Mouse (Mus musculus) megakaryocyte, embryonic 14.5 days (primary cell): ENCODE results near the gene Dnaic2. TPM values are rescaled to one million over a fixed set of nuclear protein-coding genes. Genes with fewer than 3 reads are reported as not detected.

Experiments used
- H3K27me3 ChIP-seq: replicated peaks from 2 replicates; pipeline ENCODE3; 2012; ENCODE audit warnings: inconsistent platforms
- H3K36me3 ChIP-seq: replicated peaks from 2 replicates; pipeline ENCODE3; 2012; ENCODE audit warnings: low read length, inconsistent platforms, mixed read lengths
- H3K4me1 ChIP-seq: 2 replicates; pipeline ENCODE4 v1.6.1; 2012; ENCODE audit warnings: inconsistent platforms
- H3K4me3 ChIP-seq: replicated peaks from 2 replicates; pipeline ENCODE3; 2012; ENCODE audit warnings: moderate library complexity, mild to moderate bottlenecking, inconsistent platforms
- H3K9me3 ChIP-seq: 2 replicates; pipeline ENCODE4 v1.6.1; 2012; ENCODE audit warnings: inconsistent platforms
- FLI1 ChIP-seq: IDR thresholded peaks from 2 replicates; pipeline ENCODE4 v1.6.1; 2012; ENCODE audit warnings: low read length, inconsistent platforms, mixed read lengths
- GATA1 ChIP-seq: IDR thresholded peaks from 3 replicates; pipeline ENCODE4 v1.6.1; 2012; ENCODE audit warnings: mixed read lengths, low read length, inconsistent platforms, borderline replicate concordance
- polyA plus RNA-seq: library from polyadenylated mRNA; stranded (reverse); fragments of >175 nt; gene quantifications from 2 replicates; pipeline ENCODE4 v1.2.3, GENCODE M21; 2012; ENCODE audit warnings: low replicate concordance; ENCODE audit not compliant: insufficient read depth

The Dnaic2 gene
- polyA plus RNA-seq, 1 experiment, result not detected

- peaks cover 92% of the 10 kb centered on the region for H3K27me3 ChIP-seq
- no peaks in the 10 kb centered on the region for H3K36me3 ChIP-seq
- peaks cover 52% of the 10 kb centered on the region for H3K4me1 ChIP-seq
- TF ChIP-seq GATA1, result no peak
- TF ChIP-seq FLI1, result no peak
- no peak overlapping the region for H3K4me3 ChIP-seq
- H3K9me3 ChIP-seq, result no peaks in the 10 kb centered on the region
Measured at GRCm38 (mm10) chr11:114794691-114795090, 67.5 kb downstream of the Dnaic2 start.

- Histone ChIP-seq H3K27me3 (peaks cover 86% of the 10 kb centered on the region), H3K9me3 (no peaks in the 10 kb centered on the region), H3K4me3 (peak overlapping the region; percentile 85), H3K36me3 (no peaks in the 10 kb centered on the region), H3K4me1 (peaks cover 49% of the 10 kb centered on the region)
- no peak for TF ChIP-seq FLI1
- TF ChIP-seq GATA1, result no peak
Measured at GRCm38 (mm10) chr11:114795231-114795746, 68.1 kb downstream of the Dnaic2 start.

GRCm38 (mm10) chr11:114795848-114796322 lies 68.7 kb downstream of the Dnaic2 start, which contains the start of gene Btbd17:
Gene Btbd17 (minus strand): TSS chr11:114795945.
- Histone ChIP-seq H3K4me3 (peak within 1 kb of the TSS; percentile 85), H3K4me1 (peaks cover 52% of the 10 kb centered on the region), H3K27me3 (peaks cover 83% of the 10 kb centered on the region), H3K9me3 (no peaks in the 10 kb centered on the region), H3K36me3 (no peaks in the 10 kb centered on the region)
- TF ChIP-seq FLI1 (no peak), GATA1 (no peak)

GRCm38 (mm10) chr11:114797176-114797575 lies 70.0 kb downstream of the Dnaic2 start:
- TF ChIP-seq GATA1 (no peak), FLI1 (no peak)
- peaks cover 7% of the 10 kb centered on the region for H3K9me3 ChIP-seq
- no peaks in the 10 kb centered on the region for H3K36me3 ChIP-seq
- peaks cover 81% of the 10 kb centered on the region for H3K27me3 ChIP-seq
- H3K4me3 ChIP-seq, result no peak overlapping the region
- H3K4me1 ChIP-seq, result peaks cover 40% of the 10 kb centered on the region

GRCm38 (mm10) chr11:114797981-114798380 lies 70.8 kb downstream of the Dnaic2 start:
- no peaks in the 10 kb centered on the region for H3K36me3 ChIP-seq
- peaks cover 12% of the 10 kb centered on the region for H3K9me3 ChIP-seq
- H3K4me3 ChIP-seq, result no peak overlapping the region
- peaks cover 42% of the 10 kb centered on the region for H3K4me1 ChIP-seq
- H3K27me3 ChIP-seq, result peaks cover 80% of the 10 kb centered on the region
- TF ChIP-seq FLI1 (no peak), GATA1 (no peak)

GRCm38 (mm10) chr11:114798624-114799023 lies 71.4 kb downstream of the Dnaic2 start, which contains the start of gene Gpr142:
Gene Gpr142 (plus strand): TSS chr11:114798924.
- TF ChIP-seq GATA1, result no peak
- TF ChIP-seq FLI1, result no peak
- peaks cover 12% of the 10 kb centered on the region for H3K9me3 ChIP-seq
- H3K27me3 ChIP-seq, result peaks cover 78% of the 10 kb centered on the region
- no peak within 1 kb of the TSS for H3K4me3 ChIP-seq
- H3K4me1 ChIP-seq, result peaks cover 44% of the 10 kb centered on the region
- H3K36me3 ChIP-seq, result no peaks in the 10 kb centered on the region

GRCm38 (mm10) chr11:114801906-114802305 lies 74.7 kb downstream of the Dnaic2 start:
- H3K27me3 ChIP-seq, result peaks cover 70% of the 10 kb centered on the region
- no peaks in the 10 kb centered on the region for H3K36me3 ChIP-seq
- H3K4me3 ChIP-seq, result no peak overlapping the region
- peaks cover 18% of the 10 kb centered on the region for H3K9me3 ChIP-seq
- no peak for TF ChIP-seq FLI1
- TF ChIP-seq GATA1, result no peak
- peaks cover 38% of the 10 kb centered on the region for H3K4me1 ChIP-seq

GRCm38 (mm10) chr11:114802540-114803267 lies 75.5 kb downstream of the Dnaic2 start:
- Histone ChIP-seq H3K36me3 (no peaks in the 10 kb centered on the region), H3K4me1 (peaks cover 46% of the 10 kb centered on the region), H3K27me3 (peaks cover 65% of the 10 kb centered on the region), H3K9me3 (peaks cover 18% of the 10 kb centered on the region), H3K4me3 (no peak overlapping the region)
- no peak for TF ChIP-seq GATA1
- no peak for TF ChIP-seq FLI1

- Histone ChIP-seq H3K9me3 (peaks cover 18% of the 10 kb centered on the region), H3K27me3 (peaks cover 54% of the 10 kb centered on the region), H3K4me1 (peaks cover 56% of the 10 kb centered on the region), H3K36me3 (no peaks in the 10 kb centered on the region), H3K4me3 (no peak overlapping the region)
- TF ChIP-seq GATA1 (no peak), FLI1 (no peak)
Measured at GRCm38 (mm10) chr11:114803990-114804389, 76.8 kb downstream of the Dnaic2 start.

- H3K36me3 ChIP-seq, result no peaks in the 10 kb centered on the region
- no peak for TF ChIP-seq FLI1
- TF ChIP-seq GATA1, result no peak
- no peak overlapping the region for H3K4me3 ChIP-seq
- H3K27me3 ChIP-seq, result peaks cover 38% of the 10 kb centered on the region
- peaks cover 71% of the 10 kb centered on the region for H3K4me1 ChIP-seq
- H3K9me3 ChIP-seq, result peaks cover 12% of the 10 kb centered on the region
Measured at GRCm38 (mm10) chr11:114807025-114807424, 79.8 kb downstream of the Dnaic2 start.

Other genes with a start within 250 kb of the Dnaic2 start
- 64.8 and 417 TPM in 2 replicates for gene Rpl38, start 58.9 kb upstream of the Dnaic2 start, polyA plus RNA-seq
- gene Ttyh2, start 52.0 kb upstream of the Dnaic2 start, polyA plus RNA-seq, result 2.7 and 5.8 TPM in 2 replicates
- gene Kif19a, start 38.0 kb downstream of the Dnaic2 start, polyA plus RNA-seq, result 2.7 and 4.2 TPM in 2 replicates
- gene Btbd17, start 68.5 kb downstream of the Dnaic2 start, polyA plus RNA-seq, result 0.04 TPM in 1 of 2 replicates, not detected in the other
- gene Gpr142, start 71.5 kb downstream of the Dnaic2 start, polyA plus RNA-seq, result not detected in 2 replicates
- 3.2 and 4.8 TPM in 2 replicates for gene Gprc5c, start 123.7 kb downstream of the Dnaic2 start, polyA plus RNA-seq
- 3.4 and 3.6 TPM in 2 replicates for gene Cd300a, start 162.6 kb downstream of the Dnaic2 start, polyA plus RNA-seq
- gene Cd300lb, start 207.0 kb downstream of the Dnaic2 start, polyA plus RNA-seq, result 1.3 TPM in 1 of 2 replicates, not detected in the other
- gene Cd300c, start 241.7 kb downstream of the Dnaic2 start, polyA plus RNA-seq, result not detected in 2 replicates